Comparison of ENCODE assay signal across 9 mouse cellular contexts in the genomic region with DNA sequence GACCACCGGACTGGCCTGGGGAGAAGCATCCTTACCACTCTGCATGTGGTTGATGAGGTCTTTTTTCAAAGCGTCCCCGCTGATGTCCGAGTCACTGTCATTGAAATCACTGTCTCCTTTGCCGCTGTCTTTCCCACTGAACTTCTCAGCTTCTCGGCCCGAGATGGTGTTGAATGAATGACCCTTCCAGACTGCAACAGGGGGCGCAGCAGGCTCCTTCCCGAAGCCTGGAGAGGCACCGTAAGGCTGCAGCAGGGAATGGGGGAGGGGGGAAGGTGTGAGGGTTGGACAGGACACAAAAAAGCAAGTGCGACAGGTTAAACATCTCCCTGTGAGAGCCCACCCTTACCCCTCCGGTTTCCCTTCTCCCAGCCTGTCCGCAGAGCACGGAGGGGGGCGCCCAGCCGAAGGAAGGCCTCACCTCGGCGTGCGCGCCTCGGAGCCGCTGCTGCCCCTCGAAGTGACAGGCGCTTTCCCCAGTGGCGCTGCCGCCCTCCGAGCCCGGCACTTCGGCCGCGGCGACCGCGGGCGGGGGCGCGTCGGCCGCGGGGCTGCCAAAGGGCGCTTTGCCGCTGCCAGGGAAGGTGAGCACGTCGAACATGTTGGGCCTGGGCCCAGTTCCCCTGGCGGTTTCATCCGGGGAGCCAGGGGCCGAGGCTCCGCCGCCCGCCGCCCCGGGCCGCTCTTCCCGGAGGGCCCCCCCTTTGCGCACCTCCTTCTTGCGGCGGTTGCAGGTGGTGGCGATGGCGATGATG. TPM values are rescaled to one million over a fixed set of nuclear protein-coding genes. Genes with fewer than 3 reads are reported as not detected.
A peak's percentile ranks its signal among the peaks of the same experiment; 100 is the strongest.
DNase-seq lines count a peak whose midpoint lies in the region; ATAC-seq and TF ChIP-seq lines count a peak whose summit lies in the region.
"Had no signal": no experiment of that assay in that cellular context is flagged by ENCODE, and none has a peak within 500 bp of the region (broad histone marks: within the 10 kb centered on the region; RNA-seq: fewer than 3 reads in every experiment).

No protein-coding gene starts in this region.

- H3K27me3 ChIP-seq in testis, adult 2 months (ENCODE audit: control insufficient read depth, insufficient read depth, low read length): peaks cover 5% of the 10 kb centered on the region; the same call in 1 of the 2 replicates
- H3K27me3 ChIP-seq in limb, embryonic 13.5 days: peaks cover 87% of the 10 kb centered on the region
- peaks cover 24% of the 10 kb centered on the region; the same call in 1 of the 2 replicates for H3K27me3 ChIP-seq in stomach, postnatal 0 days (ENCODE audit: control insufficient read depth, insufficient read depth, low read length)

- H3K9ac ChIP-seq in limb, embryonic 13.5 days: 0 out of 2 replicates have a peak overlapping the region, but pooled peaks have one; percentile 31
- no peak overlapping the region for H3K9ac ChIP-seq in stomach, postnatal 0 days (ENCODE audit: low read length)

- TF ChIP-seq POLR2A in testis, adult 2 months (IDR thresholded peaks at IDR 0.05; ENCODE audit: control insufficient read depth, low read depth, low read length): no peak

- H3K27ac ChIP-seq in testis, adult 2 months (ENCODE audit: control insufficient read depth, insufficient read depth, low read depth, low read length): no peak overlapping the region
- H3K27ac ChIP-seq in limb, embryonic 13.5 days: no peak overlapping the region
- H3K27ac ChIP-seq in stomach, postnatal 0 days (replicated peaks): no peak overlapping the region

- WGBS in limb, embryonic 13.5 days: 2% methylated on average over 54 of the region's 59 CpGs
- WGBS in stomach, postnatal 0 days: 3% methylated on average over 42 of the region's 59 CpGs

- peak overlapping the region; percentile 78 for H3K4me2 ChIP-seq in limb, embryonic 13.5 days (replicated peaks)
- peak overlapping the region; percentile 39 for H3K4me2 ChIP-seq in stomach, postnatal 0 days (replicated peaks; ENCODE audit: low read depth)

- peak; percentile 12 to 22 for DNase-seq in cerebellum, postnatal 14 days
- no peak for DNase-seq in cerebellum, postnatal 25 days
- no peak for DNase-seq in testis, postnatal 14 days (ENCODE audit: low spot score)
- DNase-seq in stomach, postnatal 0 days (ENCODE audit: low spot score): no peak
- DNase-seq in thymus, postnatal 14 days: no peak
- DNase-seq: lung, postnatal 4 days had no signal

- H3K36me3 ChIP-seq in testis, adult 2 months (ENCODE audit: control insufficient read depth, insufficient read depth, low read length): no peaks in the 10 kb centered on the region
- H3K36me3 ChIP-seq in limb, embryonic 13.5 days: no peaks in the 10 kb centered on the region
- no peaks in the 10 kb centered on the region for H3K36me3 ChIP-seq in stomach, postnatal 0 days (ENCODE audit: control insufficient read depth, insufficient read depth, low read length)

- TF ChIP-seq CTCF in testis, adult 2 months (IDR thresholded peaks at IDR 0.05; ENCODE audit: control insufficient read depth, insufficient read depth, insufficient replicate concordance, low read depth, low read length): no peak
- no peak for TF ChIP-seq CTCF in stomach, postnatal 0 days (IDR thresholded peaks at IDR 0.05; ENCODE audit: low read depth)

- H3K4me1 ChIP-seq in testis, adult 2 months (ENCODE audit: control insufficient read depth, insufficient read depth, low read length): peaks cover 40% of the 10 kb centered on the region
- H3K4me1 ChIP-seq in limb, embryonic 13.5 days: peaks cover 44% of the 10 kb centered on the region
- H3K4me1 ChIP-seq in stomach, postnatal 0 days (replicated peaks; ENCODE audit: control insufficient read depth, insufficient read depth): peaks cover 5% of the 10 kb centered on the region

- no peak for ATAC-seq in limb, embryonic 13.5 days (ENCODE audit: low FRiP score, low read depth)
- ATAC-seq in stomach, postnatal 0 days (ENCODE audit: low FRiP score, low TSS enrichment): no peak
- no peak for ATAC-seq in inflammation-experienced regulatory T-cells, adult 6 months

- no peak for TF ChIP-seq EP300 in stomach, postnatal 0 days (optimal IDR thresholded peaks at IDR 0.05)

- no peaks in the 10 kb centered on the region for H3K9me3 ChIP-seq in limb, embryonic 13.5 days
- H3K9me3 ChIP-seq in stomach, postnatal 0 days (ENCODE audit: control insufficient read depth, low read length): no peaks in the 10 kb centered on the region

- peak overlapping the region; percentile 80 for H3K4me3 ChIP-seq in testis, adult 2 months (ENCODE audit: control insufficient read depth, low read depth, low read length)
- peak overlapping the region; percentile 45 for H3K4me3 ChIP-seq in limb, embryonic 13.5 days
- H3K4me3 ChIP-seq in stomach, postnatal 0 days (ENCODE audit: low read depth, low read length): peak overlapping the region; percentile 18

RNA-seq across cellular contexts. Expression of a gene that starts 2.9 kb away (rescaled TPM):
- 0.58 and 0.63 TPM in 2 replicates for polyA plus RNA-seq in testis, adult 2 months (2012; rRNA removed)
- 4.8 TPM in 2 replicates for polyA plus RNA-seq in limb, embryonic 13.5 days (2015; fragmentation: Nextera tagmentation; extraction: Ambion mirVana)
- polyA plus RNA-seq in stomach, postnatal 0 days (2015; fragmentation: Nextera tagmentation; extraction: Ambion mirVana): 0.97 and 1.6 TPM in 2 replicates
- polyA plus RNA-seq in inflammation-experienced regulatory T-cells, adult 6 months (2017; shearing (Covaris generic)): not detected

Comparison
In these comparisons a context has a peak if more than half of its experiments do, and no peak if none do; other contexts are left out.
1. DNase-seq: peak in cerebellum, postnatal 14 days (2 of 2); none in cerebellum, postnatal 25 days (0 of 2), testis, postnatal 14 days (single experiment), stomach, postnatal 0 days (single experiment) and thymus, postnatal 14 days (single experiment).
2. H3K4me3 ChIP-seq: peak in every context shown above with its lines; median percentile 80 in testis, adult 2 months; 45 in limb, embryonic 13.5 days; 18 in stomach, postnatal 0 days.